Mouse (Mus musculus) cerebellum, postnatal 4 days (tissue): Measurements from ENCODE around the gene Amigo1.

Experiments used
- DNase-seq, 2 experiments: peaks; one replicate each; pipeline ENCODE4 v3.0.0; 2022; ENCODE audit warnings: low spot score in 2 of 2, mixed read lengths in 1 of 2

Gene Amigo1

GRCm38 (mm10) chr3:108180514-108180913, 5.6 kb upstream of the Amigo1 start:
- no peak for DNase-seq

DNA sequence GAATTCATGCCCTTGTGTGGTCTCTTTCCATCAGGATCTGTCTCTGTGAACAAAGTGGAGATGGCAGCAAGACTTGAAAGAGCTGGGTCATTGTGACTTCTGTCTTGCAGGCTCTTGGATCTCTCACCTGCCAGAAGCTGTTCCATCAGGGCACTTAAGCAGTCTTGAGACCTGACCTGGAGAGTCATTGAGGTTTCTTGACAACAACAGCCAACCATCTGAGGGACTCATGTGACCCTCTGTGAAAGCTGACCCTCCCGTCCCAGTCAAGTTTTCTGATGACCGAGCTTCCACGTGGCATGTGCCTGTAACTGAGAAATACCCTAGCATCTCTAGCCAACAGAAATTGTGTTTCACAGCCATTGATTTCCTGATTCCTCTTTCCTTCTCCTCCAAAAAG, 1.4 kb upstream of the Amigo1 start:
- no peak for DNase-seq

- DNase-seq = no peak
These were observed 556 bp upstream of the Amigo1 start for GRCm38 (mm10) chr3:108185460-108186097.

- DNase-seq = no peak
These were observed 1.1 kb downstream of the Amigo1 start for GRCm38 (mm10) chr3:108187111-108187795.

DNA sequence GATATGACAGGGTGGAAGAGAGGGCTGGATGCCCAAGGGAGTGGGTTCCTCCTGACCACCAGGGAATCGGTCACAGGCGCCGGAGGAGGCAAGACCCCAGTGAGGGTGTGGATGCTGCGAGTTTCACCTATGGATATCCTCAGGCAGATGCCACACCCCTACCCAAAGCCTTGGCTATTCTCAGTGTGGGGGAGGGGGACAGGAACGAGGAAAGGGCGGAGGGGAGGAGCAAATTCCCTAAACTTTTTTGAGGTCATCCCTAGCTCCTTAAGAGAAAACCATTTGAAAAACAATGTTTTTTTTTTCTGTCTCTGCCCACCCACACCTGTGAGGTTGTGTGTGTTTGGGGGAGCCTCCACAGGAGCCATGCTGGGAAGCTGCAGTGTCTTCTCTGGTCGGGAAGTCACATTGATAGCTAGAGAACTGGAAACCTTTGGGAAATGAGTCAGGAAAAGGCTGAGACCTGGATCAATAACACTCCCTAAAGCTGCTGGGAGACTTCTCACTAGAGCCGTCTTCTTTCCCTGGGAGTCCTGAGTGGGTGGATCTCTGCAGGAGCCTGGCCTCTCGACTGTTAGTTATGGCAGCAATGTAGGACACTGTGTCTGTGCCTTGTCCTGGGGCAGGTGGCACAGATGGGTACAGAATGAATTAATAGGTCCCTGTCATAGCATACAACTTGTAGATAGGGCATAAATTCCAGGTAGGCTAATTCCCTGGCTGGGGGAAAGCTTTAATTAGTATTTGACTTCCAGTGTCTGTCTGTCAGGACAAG, 2.8 kb downstream of the Amigo1 start:
- no peak for DNase-seq

- no peak for DNase-seq
These were observed 3.8 kb downstream of the Amigo1 start for GRCm38 (mm10) chr3:108189897-108190296.

DNA sequence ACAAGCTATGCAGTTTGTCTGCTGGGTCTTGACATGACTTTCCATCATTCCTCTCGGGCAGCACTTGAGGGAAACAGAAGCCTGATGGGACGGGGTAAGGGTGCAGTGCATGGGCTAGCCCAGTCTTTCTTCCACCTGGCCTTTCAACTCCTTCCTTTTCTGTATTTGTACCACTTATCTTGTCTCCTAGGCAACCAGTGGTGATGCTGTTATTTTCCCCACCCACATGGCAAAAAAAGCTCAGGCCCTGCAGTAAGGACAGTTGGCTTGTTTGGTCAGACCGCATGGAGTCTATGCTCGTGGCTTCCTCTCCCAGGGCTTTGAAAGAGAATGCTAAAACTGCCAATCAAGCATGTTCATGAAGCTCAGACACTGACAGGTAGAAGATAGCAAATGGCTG, 7.6 kb downstream of the Amigo1 start:
- DNase-seq = no peak

- DNase-seq = no peak
These were observed 9.2 kb downstream of the Amigo1 start for GRCm38 (mm10) chr3:108195287-108195686.

GRCm38 (mm10) chr3:108195941-108196590, 9.9 kb downstream of the Amigo1 start:
- peak in 1 of 2 experiments; percentile 32 for DNase-seq

- DNase-seq = peak in 1 of 2 experiments; percentile 64
These were observed 10.9 kb downstream of the Amigo1 start for GRCm38 (mm10) chr3:108197066-108197497.

- no peak for DNase-seq
These were observed 13.1 kb downstream of the Amigo1 start for GRCm38 (mm10) chr3:108199231-108199630.

DNA sequence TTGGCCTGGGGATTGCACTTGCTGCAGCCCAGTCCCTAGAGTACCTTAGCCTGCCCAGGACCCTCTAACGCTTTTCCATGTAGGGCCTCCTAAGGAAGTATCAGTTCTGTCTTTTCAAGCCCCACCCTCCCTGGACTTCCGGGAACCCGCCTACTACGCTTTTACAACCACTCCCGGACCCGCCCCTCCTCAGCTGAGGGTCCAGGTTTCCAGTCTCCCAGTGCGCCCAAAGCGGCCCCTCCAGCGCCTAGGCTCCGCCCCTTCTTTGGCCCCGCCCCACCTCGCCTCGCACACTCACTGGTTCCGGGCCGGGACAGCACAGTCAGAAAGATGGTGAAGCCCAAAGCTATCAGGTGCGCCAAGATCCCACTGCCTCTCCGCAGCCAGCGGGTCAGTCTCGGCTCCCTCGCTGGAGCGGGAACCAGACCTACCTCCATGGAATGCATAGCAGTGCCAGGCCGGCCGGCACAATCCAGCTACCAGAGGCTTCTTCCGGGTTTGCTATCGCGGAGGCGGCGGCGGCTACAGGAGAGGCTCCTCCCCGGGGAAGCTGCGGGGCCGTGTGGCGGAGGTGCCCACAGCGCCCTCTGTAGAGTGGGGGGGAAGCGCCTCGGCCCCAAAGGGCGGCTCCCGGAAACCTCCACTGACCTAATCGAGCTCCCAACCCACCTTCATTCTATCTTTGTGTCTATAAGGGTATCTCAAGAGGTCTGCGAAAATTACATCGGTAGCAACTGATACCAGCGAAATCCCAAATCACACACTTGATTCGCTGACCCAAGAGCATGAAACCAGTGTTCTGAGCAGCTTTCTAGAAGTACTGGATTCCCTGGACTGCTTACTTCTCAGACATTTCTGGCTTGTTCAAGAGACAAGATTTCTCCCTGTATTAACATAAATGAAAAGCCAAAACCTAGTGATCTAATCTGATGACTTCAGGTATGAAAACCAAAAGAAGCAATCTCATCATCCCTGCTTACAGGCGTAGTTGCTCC, 14.5 kb downstream of the Amigo1 start, which contains the start of gene Cyb561d1:
Gene Cyb561d1 (minus strand): TSS at position 884 of the 995 bp plus-strand sequence.
- DNase-seq = peak; percentile 58 to 78

DNA sequence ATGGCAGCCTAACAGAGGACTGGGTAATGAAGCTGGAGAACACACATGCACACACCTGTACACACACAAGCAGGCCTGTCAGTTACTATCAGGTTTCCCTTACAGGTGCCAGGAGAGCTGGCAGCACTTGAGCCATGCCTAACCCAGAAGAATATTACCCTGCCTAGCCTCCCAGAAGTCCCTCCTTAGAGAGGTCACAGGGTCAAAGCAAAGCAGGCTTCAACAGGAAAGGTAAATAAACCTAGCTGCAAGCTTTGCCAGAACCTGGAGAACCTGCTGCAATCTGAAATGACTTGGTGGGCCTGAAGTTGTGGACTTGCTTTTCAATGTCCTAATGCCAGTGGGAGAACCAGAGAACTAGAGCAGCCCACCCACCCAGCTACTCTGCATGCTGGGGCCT, 16.4 kb downstream of the Amigo1 start:
- no peak for DNase-seq

GRCm38 (mm10) chr3:108203212-108203611, 17.1 kb downstream of the Amigo1 start:
- no peak for DNase-seq

DNA sequence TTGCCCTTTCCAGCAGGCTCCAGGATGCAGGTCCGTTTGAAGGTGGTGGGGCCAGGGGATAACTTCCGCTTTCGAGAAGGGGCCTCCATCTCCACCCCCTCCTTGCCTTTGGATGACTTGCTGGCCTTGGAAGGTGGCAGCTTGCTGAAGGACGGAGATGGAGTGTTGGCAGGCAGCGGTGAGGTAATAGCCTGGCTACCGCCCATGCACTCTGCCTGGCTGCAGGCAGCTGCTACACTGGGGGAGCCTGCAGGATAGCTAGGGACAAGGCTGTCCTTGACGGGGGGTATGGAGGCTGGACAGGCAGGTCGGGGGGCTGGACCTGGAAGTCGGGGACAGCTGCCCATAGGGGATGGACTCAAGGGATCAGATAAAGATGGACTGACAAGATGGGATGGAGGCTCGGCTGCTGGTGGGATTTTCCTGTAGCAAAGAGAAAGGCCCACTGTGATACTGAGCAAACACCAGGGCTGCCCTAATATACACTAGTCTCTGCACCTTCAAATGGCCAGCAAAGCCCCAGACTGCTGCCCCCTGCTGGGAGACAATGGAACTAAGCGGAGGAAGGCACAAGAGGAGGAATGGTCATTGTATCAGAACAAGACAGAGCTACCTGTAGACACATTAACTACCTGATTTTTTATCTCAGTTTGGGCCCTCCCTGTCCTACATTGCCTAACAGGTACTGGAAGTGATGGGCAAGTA, 17.6 kb downstream of the Amigo1 start:
- peak; percentile 67 to 77 for DNase-seq

DNA sequence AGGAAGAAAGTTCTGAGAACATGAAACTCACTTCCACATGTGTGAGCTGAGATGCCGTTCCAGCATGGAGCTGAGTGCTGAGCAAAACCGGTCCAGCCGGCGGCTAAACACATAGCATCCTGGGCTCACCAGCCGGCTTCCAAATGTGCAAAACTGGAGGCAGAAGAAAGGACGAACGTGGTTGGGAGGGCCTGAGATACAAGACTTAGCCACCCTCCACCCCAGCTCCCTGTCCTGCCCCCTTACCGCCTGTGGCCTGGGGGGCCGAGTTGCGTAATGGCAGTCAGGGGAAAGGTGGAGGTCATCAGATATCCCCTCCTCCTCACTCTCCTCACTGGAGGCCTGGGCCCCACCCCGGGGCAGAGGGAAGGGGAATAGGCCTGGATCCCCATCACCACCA, 18.3 kb downstream of the Amigo1 start:
- no peak for DNase-seq

DNA sequence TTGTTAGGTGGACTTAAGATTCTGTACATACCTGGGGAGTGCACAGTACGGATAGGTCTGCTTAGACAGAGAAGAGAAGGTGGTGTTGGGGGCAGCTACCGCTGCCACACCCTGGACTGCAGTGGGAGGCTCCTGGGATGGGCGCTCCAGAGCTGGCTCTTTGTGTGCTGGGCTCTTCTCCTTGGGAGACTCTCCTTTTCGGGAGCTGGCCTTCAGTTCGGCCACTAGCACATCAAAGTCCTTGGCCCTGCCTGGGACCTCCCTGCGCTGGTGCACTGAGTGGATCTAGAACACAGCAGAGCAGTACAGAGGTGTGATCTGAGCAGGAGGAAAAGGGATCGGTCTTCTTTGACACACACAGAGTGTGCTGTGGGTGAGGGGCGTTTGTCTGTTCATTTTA, 19.5 kb downstream of the Amigo1 start:
- DNase-seq = no peak

DNA sequence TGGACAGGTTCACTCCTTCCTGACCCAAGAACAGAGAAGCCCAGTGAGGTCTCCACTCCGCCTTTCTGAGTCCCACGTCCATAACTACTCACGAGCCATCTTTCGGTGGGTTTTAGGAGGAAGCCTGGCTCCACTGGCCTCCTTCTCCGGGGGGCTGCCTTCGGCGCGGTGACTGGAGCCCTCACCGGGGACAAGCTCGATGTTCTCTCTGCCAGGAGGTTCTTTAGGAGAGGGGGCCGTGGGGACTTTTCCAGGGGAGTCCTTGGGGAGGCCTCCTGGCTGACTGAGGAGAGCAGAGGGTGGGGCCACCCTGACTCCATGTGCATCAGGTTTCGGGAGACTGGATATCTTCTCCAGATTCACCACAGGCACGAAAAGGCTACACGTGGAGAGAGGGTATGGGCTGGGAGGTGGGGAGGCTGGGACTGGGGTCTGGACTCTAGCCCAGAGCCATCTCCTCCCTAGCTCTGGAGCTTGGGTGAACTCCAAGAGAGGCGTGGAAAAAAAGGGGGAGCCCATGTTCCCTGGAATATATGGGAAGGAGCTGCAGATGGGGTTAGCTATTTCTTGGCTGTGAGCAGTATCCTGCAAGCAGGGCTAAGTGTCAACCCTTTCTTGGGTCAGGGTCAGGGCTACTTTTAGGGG, 20.7 kb downstream of the Amigo1 start:
- peak in 1 of 2 experiments; percentile 55 for DNase-seq

DNA sequence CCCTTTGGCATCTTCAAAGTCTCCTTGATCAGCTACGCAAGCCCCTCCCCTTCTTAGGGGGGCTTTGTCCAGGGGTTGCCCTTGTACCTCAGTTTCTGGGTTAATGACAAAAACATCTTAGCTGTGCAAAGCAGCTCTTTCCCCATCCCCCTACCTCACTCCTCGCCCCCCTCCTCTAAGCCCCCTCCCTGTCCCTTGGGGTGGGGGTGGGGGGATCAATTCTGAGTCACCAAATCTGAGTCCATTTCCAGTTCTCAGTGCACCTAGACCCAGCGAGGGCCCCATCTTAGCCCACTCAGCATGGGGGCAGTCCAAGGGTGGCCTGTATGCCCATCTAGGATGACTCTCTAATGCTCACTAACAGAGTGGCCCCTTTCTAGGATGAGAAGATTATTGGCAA, 22.9 kb downstream of the Amigo1 start:
- no peak for DNase-seq

GRCm38 (mm10) chr3:108209536-108209935, 23.4 kb downstream of the Amigo1 start:
- no peak for DNase-seq
